Mouse (Mus musculus): ENCODE measurements around the gene Itga9. TPM values are rescaled to one million over a fixed set of nuclear protein-coding genes. Genes with fewer than 3 reads are reported as not detected.
A peak's percentile ranks its signal among the peaks of the same experiment; 100 is the strongest.

Itga9 gene
- polyA plus RNA-seq, 1 experiment from 2014 or later, result 5.9 TPM

GRCm38 (mm10) chr9:118933800-118934199 is 327.3 kb downstream of the Itga9 start:
- Histone ChIP-seq H3K4me3 (ENCODE audit: low read depth, low read length) (no peak overlapping the region), H3K27me3 (replicated peaks; ENCODE audit: control insufficient read depth, insufficient read depth, low read length) (no peaks in the 10 kb centered on the region), H3K27ac (ENCODE audit: low read depth, low read length) (no peak overlapping the region; the same call in 1 of the 2 replicates), H3K9ac (ENCODE audit: low read depth, low read length) (no peak overlapping the region), H3K36me3 (ENCODE audit: control insufficient read depth, insufficient read depth) (no peaks in the 10 kb centered on the region), H3K4me2 (replicated peaks; ENCODE audit: low read depth) (no peak overlapping the region), H3K4me1 (replicated peaks; ENCODE audit: control insufficient read depth, insufficient read depth, low read length) (peaks cover 4% of the 10 kb centered on the region; the same call in 1 of the 2 replicates), H3K9me3 (ENCODE audit: control insufficient read depth) (no peaks in the 10 kb centered on the region)
- TF ChIP-seq CTCF (IDR thresholded peaks at IDR 0.05; ENCODE audit: low read depth), result peak; percentile 40; the same call in 1 of the 2 replicates
- no peak for ATAC-seq
- 72% methylated on average over 9 of the region's 9 CpGs for WGBS

GRCm38 (mm10) chr9:118934319-118934718 is 327.8 kb downstream of the Itga9 start:
- ATAC-seq, result no peak

GRCm38 (mm10) chr9:118935098-118935497 is 328.6 kb downstream of the Itga9 start:
- H3K36me3 ChIP-seq (ENCODE audit: control insufficient read depth, insufficient read depth), result no peaks in the 10 kb centered on the region
- H3K27me3 ChIP-seq (replicated peaks; ENCODE audit: control insufficient read depth, insufficient read depth, low read length), result no peaks in the 10 kb centered on the region
- H3K4me2 ChIP-seq (replicated peaks; ENCODE audit: low read depth), result peak overlapping the region; percentile 30
- H3K9me3 ChIP-seq (ENCODE audit: control insufficient read depth), result no peaks in the 10 kb centered on the region
- peak; percentile 53 for ATAC-seq
- WGBS, result 48% methylated on average over 13 of the region's 13 CpGs
- no peak for TF ChIP-seq CTCF (IDR thresholded peaks at IDR 0.05; ENCODE audit: low read depth)
- H3K4me1 ChIP-seq (replicated peaks; ENCODE audit: control insufficient read depth, insufficient read depth, low read length), result peaks cover 4% of the 10 kb centered on the region
- H3K9ac ChIP-seq (ENCODE audit: low read depth, low read length), result no peak overlapping the region
- H3K27ac ChIP-seq (ENCODE audit: low read depth, low read length), result no peak overlapping the region
- H3K4me3 ChIP-seq (ENCODE audit: low read depth, low read length), result no peak overlapping the region

More at GRCm38 (mm10) chr9:118934319-118934718, 327.8 kb downstream of the Itga9 start:
- peak overlapping the region; percentile 30 for H3K4me2 ChIP-seq (replicated peaks; ENCODE audit: low read depth)
- no peak overlapping the region for H3K27ac ChIP-seq (ENCODE audit: low read depth, low read length)
- H3K36me3 ChIP-seq (ENCODE audit: control insufficient read depth, insufficient read depth), result no peaks in the 10 kb centered on the region
- no peaks in the 10 kb centered on the region for H3K9me3 ChIP-seq (ENCODE audit: control insufficient read depth)
- WGBS, result 41% methylated on average over 12 of the region's 12 CpGs
- H3K4me3 ChIP-seq (ENCODE audit: low read depth, low read length), result no peak overlapping the region
- H3K9ac ChIP-seq (ENCODE audit: low read depth, low read length), result no peak overlapping the region
- H3K27me3 ChIP-seq (replicated peaks; ENCODE audit: control insufficient read depth, insufficient read depth, low read length), result no peaks in the 10 kb centered on the region
- peaks cover 4% of the 10 kb centered on the region for H3K4me1 ChIP-seq (replicated peaks; ENCODE audit: control insufficient read depth, insufficient read depth, low read length)
- TF ChIP-seq CTCF (IDR thresholded peaks at IDR 0.05; ENCODE audit: low read depth), result no peak

GRCm38 (mm10) chr9:118936071-118936470 is 329.6 kb downstream of the Itga9 start:
- H3K4me2 ChIP-seq (replicated peaks; ENCODE audit: low read depth), result no peak overlapping the region
- WGBS, result 72% methylated on average over 12 of the region's 12 CpGs

GRCm38 (mm10) chr9:118937515-118937914 is 331.0 kb downstream of the Itga9 start:
- peaks cover 4% of the 10 kb centered on the region for H3K4me1 ChIP-seq (replicated peaks; ENCODE audit: control insufficient read depth, insufficient read depth, low read length)
- TF ChIP-seq CTCF (IDR thresholded peaks at IDR 0.05; ENCODE audit: low read depth), result no peak
- ATAC-seq, result no peak
- no peak overlapping the region for H3K27ac ChIP-seq (ENCODE audit: low read depth, low read length)
- no peaks in the 10 kb centered on the region for H3K9me3 ChIP-seq (ENCODE audit: control insufficient read depth)
- WGBS, result 46% methylated on average over 3 of the region's 3 CpGs
- H3K4me3 ChIP-seq (ENCODE audit: low read depth, low read length), result no peak overlapping the region
- H3K4me2 ChIP-seq (replicated peaks; ENCODE audit: low read depth), result no peak overlapping the region
- H3K9ac ChIP-seq (ENCODE audit: low read depth, low read length), result no peak overlapping the region
- H3K36me3 ChIP-seq (ENCODE audit: control insufficient read depth, insufficient read depth), result no peaks in the 10 kb centered on the region
- no peaks in the 10 kb centered on the region for H3K27me3 ChIP-seq (replicated peaks; ENCODE audit: control insufficient read depth, insufficient read depth, low read length)

More at GRCm38 (mm10) chr9:118936071-118936470, 329.6 kb downstream of the Itga9 start:
- no peak overlapping the region for H3K4me3 ChIP-seq (ENCODE audit: low read depth, low read length)
- peaks cover 4% of the 10 kb centered on the region for H3K4me1 ChIP-seq (replicated peaks; ENCODE audit: control insufficient read depth, insufficient read depth, low read length)
- no peaks in the 10 kb centered on the region for H3K27me3 ChIP-seq (replicated peaks; ENCODE audit: control insufficient read depth, insufficient read depth, low read length)
- no peaks in the 10 kb centered on the region for H3K9me3 ChIP-seq (ENCODE audit: control insufficient read depth)
- H3K27ac ChIP-seq (ENCODE audit: low read depth, low read length), result no peak overlapping the region
- no peak for TF ChIP-seq CTCF (IDR thresholded peaks at IDR 0.05; ENCODE audit: low read depth)
- H3K36me3 ChIP-seq (ENCODE audit: control insufficient read depth, insufficient read depth), result no peaks in the 10 kb centered on the region
- ATAC-seq, result no peak
- no peak overlapping the region for H3K9ac ChIP-seq (ENCODE audit: low read depth, low read length)

- H3K36me3 ChIP-seq (ENCODE audit: control insufficient read depth, insufficient read depth), result no peaks in the 10 kb centered on the region
- H3K9me3 ChIP-seq (ENCODE audit: control insufficient read depth), result no peaks in the 10 kb centered on the region
- H3K9ac ChIP-seq (ENCODE audit: low read depth, low read length), result no peak overlapping the region; the same call in 1 of the 2 replicates
- ATAC-seq, result no peak
- H3K4me1 ChIP-seq (replicated peaks; ENCODE audit: control insufficient read depth, insufficient read depth, low read length), result peaks cover 3% of the 10 kb centered on the region; the same call in 1 of the 2 replicates
- no peak overlapping the region for H3K4me3 ChIP-seq (ENCODE audit: low read depth, low read length)
- TF ChIP-seq CTCF (IDR thresholded peaks at IDR 0.05; ENCODE audit: low read depth), result no peak
- H3K27me3 ChIP-seq (replicated peaks; ENCODE audit: control insufficient read depth, insufficient read depth, low read length), result no peaks in the 10 kb centered on the region
- 21% methylated on average over 13 of the region's 13 CpGs for WGBS
- peak overlapping the region; percentile 81 for H3K27ac ChIP-seq (ENCODE audit: low read depth, low read length)
- peak overlapping the region; percentile 49 for H3K4me2 ChIP-seq (replicated peaks; ENCODE audit: low read depth)
These were observed 332.9 kb downstream of the Itga9 start for GRCm38 (mm10) chr9:118939410-118939809.
